Mouse (Mus musculus) intestine, embryonic 14.5 days (tissue): Measurements from ENCODE around the gene Asprv1. TPM values are rescaled to one million over a fixed set of nuclear protein-coding genes. Genes with fewer than 3 reads are reported as not detected.

ENCODE experiments used
- ATAC-seq: fragments of 200-750 bp; cut with Nextera tagmentation; replicated peaks from 2 replicates; pipeline ENCODE4 v1.8.0; 2017; ENCODE audit warnings: low read depth, moderate number of reproducible peaks, moderate TSS enrichment, moderate library complexity; ENCODE audit not compliant: low FRiP score, low TSS enrichment
- DNase-seq: peaks from one replicate; pipeline ENCODE4 v3.0.0-alpha.2; 2018; ENCODE audit warnings: low spot score
- H3K27ac ChIP-seq: fragments of 300-500 bp; sonication (generic); 2 replicates; pipeline ENCODE4 v1.5.1; 2014; ENCODE audit warnings: low read depth, mild to moderate bottlenecking, control low read depth
- H3K27me3 ChIP-seq: fragments of 300-500 bp; sonication (generic); replicated peaks from 2 replicates; pipeline ENCODE4 v1.6.1; 2014; ENCODE audit warnings: low read length, control low read depth; ENCODE audit not compliant: control insufficient read depth, insufficient read depth
- H3K36me3 ChIP-seq: fragments of 300-500 bp; sonication (generic); 2 replicates; pipeline ENCODE4 v1.6.1; 2014; ENCODE audit warnings: low read length, control low read depth; ENCODE audit not compliant: control insufficient read depth, insufficient read depth
- H3K4me1 ChIP-seq: fragments of 300-500 bp; sonication (generic); replicated peaks from 2 replicates; pipeline ENCODE4 v1.6.1; 2014; ENCODE audit warnings: low read length, control low read depth, mixed read lengths; ENCODE audit not compliant: control insufficient read depth, insufficient read depth
- H3K4me2 ChIP-seq: fragments of 300-500 bp; sonication (generic); 2 replicates; pipeline ENCODE4 v1.6.1; 2014; ENCODE audit warnings: low read length
- H3K4me3 ChIP-seq: fragments of 300-500 bp; sonication (generic); 2 replicates; pipeline ENCODE4 v1.5.1; 2014; ENCODE audit warnings: low read depth, low read length, control low read depth, mixed read lengths
- H3K9ac ChIP-seq: fragments of 300-500 bp; sonication (generic); 2 replicates; pipeline ENCODE4 v1.6.1; 2014; ENCODE audit warnings: mild to moderate bottlenecking, low read length
- H3K9me3 ChIP-seq: fragments of 300-500 bp; sonication (generic); 2 replicates; pipeline ENCODE4 v1.6.1; 2016; ENCODE audit warnings: low read length, control low read depth; ENCODE audit not compliant: control insufficient read depth
- WGBS: fragments of 180-500 bp; shearing (Covaris S2); extraction: QIAGEN DNeasy Blood & Tissue Kit; methylation state at CpG from one replicate; pipeline ENCODE4 v1.1.7; 2014; 5-methylcytosine and 5-hydroxymethylcytosine counted together
- polyA plus RNA-seq: library from polyadenylated mRNA; unstranded; fragments of >200 nt; fragmentation: Nextera tagmentation; extraction: Ambion mirVana; gene quantifications from 2 replicates; pipeline ENCODE4 v1.2.1, GENCODE M21; 2014

Asprv1 gene
- polyA plus RNA-seq, 1 experiment from 2014 or later = 0.26 TPM

DNA sequence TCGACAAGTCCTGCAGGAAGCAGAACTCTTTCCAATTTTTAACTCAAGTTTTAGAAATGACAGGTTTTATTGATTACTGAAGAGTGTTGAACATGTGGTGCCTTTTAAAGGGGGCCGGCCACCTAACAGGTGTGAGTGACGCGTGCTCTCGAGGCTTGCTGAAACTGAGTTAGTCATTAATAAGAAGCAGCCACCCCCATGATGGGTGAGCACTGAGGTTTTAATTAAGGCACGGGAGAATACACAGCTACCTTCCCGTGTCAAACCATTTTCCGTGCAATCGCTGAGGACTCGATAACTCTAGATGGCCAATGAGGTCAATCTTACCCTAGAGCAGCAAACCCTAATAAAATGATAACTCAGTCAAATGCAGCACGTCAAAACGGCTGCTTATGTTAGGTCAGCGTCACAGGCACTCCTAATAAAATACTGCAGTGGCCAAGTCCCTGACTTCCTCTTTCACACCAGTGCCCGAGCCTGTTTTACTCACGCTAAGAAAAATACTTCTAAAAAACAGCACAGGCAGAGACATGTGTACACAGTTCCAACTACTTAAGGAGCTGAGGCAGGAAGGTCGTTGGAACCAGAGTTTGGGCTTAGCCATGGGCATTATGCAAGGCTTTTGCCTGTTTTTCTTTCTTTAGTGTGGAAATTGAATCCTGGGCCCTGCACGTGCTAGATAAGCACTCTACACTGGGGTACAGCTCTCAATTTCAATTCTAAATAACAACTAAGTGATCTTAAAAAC, 37.8 kb downstream of the Asprv1 start:
- Histone ChIP-seq H3K36me3 (peaks cover 34% of the 10 kb centered on the region), H3K4me3 (no peak overlapping the region), H3K27me3 (no peaks in the 10 kb centered on the region), H3K9ac (no peak overlapping the region), H3K4me2 (no peak overlapping the region), H3K9me3 (no peaks in the 10 kb centered on the region), H3K27ac (no peak overlapping the region), H3K4me1 (peaks cover 18% of the 10 kb centered on the region)
- no peak for ATAC-seq
- DNase-seq = no peak
- WGBS = 85% methylated on average over 17 of the region's 17 CpGs

DNA sequence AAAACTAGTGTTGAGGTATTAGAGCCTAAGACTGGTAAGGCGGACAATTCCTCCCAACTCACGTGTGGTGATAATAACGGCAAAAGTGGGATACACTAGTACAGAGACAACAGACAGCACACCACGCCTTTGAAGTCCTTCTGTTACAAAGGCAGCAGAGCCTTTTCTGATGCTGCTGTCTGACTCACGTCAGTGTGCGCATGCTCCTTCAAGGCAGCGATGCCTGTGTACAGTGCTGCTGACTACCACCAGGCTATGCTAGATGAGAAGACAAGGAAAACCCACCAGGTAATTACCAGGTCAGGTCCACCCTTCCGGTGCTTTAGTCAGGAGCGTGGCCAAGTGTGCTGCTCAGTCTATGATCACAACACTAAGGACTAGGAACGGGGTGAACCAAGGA, 39.1 kb downstream of the Asprv1 start:
- no peaks in the 10 kb centered on the region for H3K27me3 ChIP-seq
- 94% methylated on average over 10 of the region's 10 CpGs for WGBS
- H3K4me1 ChIP-seq = peaks cover 18% of the 10 kb centered on the region
- ATAC-seq (no peak), DNase-seq (no peak)
- H3K9ac ChIP-seq = no peak overlapping the region
- H3K4me3 ChIP-seq = no peak overlapping the region
- H3K27ac ChIP-seq = no peak overlapping the region
- H3K4me2 ChIP-seq = no peak overlapping the region
- no peaks in the 10 kb centered on the region for H3K9me3 ChIP-seq
- H3K36me3 ChIP-seq = peaks cover 29% of the 10 kb centered on the region

DNA sequence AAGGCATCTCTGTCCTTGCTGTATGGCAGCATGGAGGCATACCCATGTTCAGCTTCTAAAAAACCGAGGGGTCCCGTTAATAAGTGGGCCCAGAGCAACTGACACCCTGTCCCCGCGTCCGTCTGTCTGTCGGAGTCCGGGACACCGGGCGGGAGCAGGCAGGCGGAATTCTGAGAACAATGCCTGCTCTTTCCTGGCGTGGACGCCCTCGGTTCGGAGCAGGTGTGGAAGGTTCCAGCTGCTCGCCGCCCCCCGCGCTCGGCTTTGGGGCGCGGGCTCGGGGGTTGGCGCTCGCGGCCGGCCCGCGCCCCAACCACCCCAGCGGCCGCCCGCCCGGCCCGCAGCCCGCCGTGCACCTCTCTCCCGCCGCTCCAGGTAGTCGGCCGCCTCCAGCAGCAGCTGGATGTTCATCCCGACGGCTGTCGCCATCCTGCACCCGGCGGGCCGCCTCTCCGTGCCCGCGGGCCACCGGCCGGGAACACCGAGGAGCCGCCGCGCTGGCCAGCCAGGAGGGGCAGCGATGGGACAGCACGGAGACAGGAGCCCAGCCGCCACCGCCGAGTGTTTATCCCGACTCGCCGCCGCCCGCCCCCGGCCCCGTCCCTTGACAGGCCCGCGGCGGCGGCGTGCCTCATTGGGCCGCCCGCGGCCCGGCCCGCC, 40.7 kb downstream of the Asprv1 start, which contains the start of gene Mxd1:
Gene Mxd1 (minus strand): TSS at position 582 of the 660 bp plus-strand sequence.
- Histone ChIP-seq H3K4me1 (peaks cover 18% of the 10 kb centered on the region), H3K27ac (peak within 1 kb of the TSS; percentile 57; the same call in 1 of the 2 replicates), H3K9me3 (no peaks in the 10 kb centered on the region), H3K4me3 (peak within 1 kb of the TSS; percentile 62), H3K4me2 (peak within 1 kb of the TSS; percentile 92), H3K9ac (peak within 1 kb of the TSS; percentile 64), H3K36me3 (peaks cover 34% of the 10 kb centered on the region), H3K27me3 (no peaks in the 10 kb centered on the region)
- 2% methylated on average over 49 of the region's 76 CpGs for WGBS
- DNase-seq (peak; percentile 54), ATAC-seq (no peak; the same call in 1 of the 2 replicates)

DNA sequence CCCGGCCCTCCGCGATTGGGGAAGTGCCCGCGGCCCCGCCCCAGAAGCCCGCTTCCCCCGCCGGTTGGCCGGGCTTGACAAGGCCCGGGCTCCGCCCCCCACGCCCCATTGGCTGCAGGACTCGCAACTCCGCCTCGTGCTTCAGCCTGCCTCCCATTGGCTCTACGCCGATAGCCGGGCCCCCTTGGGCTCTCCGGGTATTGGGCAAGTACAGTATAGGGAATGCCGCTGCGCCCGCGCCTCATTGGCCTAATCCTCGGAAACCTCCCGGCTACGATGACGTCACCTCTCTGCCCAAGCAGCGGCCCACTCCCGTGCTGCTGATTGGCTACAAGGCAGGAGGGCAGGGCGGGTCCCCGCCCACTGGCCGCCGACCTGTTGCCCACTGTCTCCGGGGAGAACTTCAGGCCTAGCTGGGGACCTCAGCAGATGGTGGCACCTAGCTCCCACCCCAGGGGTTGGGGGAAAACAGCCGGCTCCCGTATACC, 41.3 kb downstream of the Asprv1 start:
- peaks cover 18% of the 10 kb centered on the region for H3K4me1 ChIP-seq
- H3K9me3 ChIP-seq = no peaks in the 10 kb centered on the region
- H3K27me3 ChIP-seq = no peaks in the 10 kb centered on the region
- peak overlapping the region; percentile 62 for H3K4me3 ChIP-seq
- ATAC-seq (peak; percentile 100), DNase-seq (peak; percentile 97)
- peak overlapping the region; percentile 34 for H3K9ac ChIP-seq
- WGBS = under 1% methylated on average over 30 of the region's 37 CpGs
- peaks cover 34% of the 10 kb centered on the region for H3K36me3 ChIP-seq
- peak overlapping the region; percentile 57; the same call in 1 of the 2 replicates for H3K27ac ChIP-seq
- H3K4me2 ChIP-seq = peak overlapping the region; percentile 56

DNA sequence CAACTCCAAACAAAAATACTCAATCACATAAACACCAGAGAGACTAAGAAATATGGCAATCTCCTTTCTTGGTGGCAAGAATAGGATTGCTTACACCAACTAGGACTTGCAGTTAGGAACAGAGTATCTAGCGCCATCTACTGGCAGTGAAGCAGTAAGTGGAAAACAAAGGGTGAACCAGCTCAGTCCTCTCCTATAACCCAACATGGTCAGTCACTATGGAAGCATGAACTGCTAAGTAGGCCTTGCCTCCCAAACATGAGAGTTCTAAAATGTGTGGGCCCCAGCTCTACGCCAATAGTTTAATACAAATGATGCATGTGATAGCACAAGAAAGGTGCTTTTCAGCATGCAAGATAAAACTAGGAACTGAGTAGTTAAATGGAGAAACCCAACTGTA, 42.9 kb downstream of the Asprv1 start:
- H3K36me3 ChIP-seq = peaks cover 50% of the 10 kb centered on the region
- H3K9me3 ChIP-seq = no peaks in the 10 kb centered on the region
- no peak overlapping the region for H3K4me3 ChIP-seq
- DNase-seq = peak; percentile 60
- H3K27ac ChIP-seq = no peak overlapping the region
- H3K4me1 ChIP-seq = peaks cover 18% of the 10 kb centered on the region
- 22% methylated on average over 2 of the region's 2 CpGs for WGBS
- H3K9ac ChIP-seq = no peak overlapping the region
- no peak for ATAC-seq
- H3K4me2 ChIP-seq = no peak overlapping the region
- H3K27me3 ChIP-seq = no peaks in the 10 kb centered on the region

DNA sequence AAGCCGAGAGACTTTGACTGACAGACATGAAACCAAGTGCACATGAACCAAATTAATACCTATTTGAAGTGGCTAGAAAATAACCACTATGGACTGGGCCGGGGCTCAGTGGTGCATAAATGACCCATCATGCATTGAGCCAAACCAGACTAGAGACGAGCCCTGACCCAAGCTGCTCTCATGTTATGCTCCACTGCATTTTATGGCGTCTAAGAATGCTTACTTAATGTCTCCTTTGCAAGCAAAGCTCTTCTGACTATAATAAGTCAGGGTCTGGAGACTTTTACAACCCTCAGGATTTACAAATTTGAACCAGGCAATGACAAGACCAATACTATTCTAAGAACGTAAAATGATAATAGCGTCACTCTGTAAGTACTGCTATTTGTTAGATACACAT, 50.4 kb downstream of the Asprv1 start:
- Histone ChIP-seq H3K27ac (no peak overlapping the region), H3K4me1 (peaks cover 3% of the 10 kb centered on the region; the same call in 1 of the 2 replicates), H3K9me3 (no peaks in the 10 kb centered on the region), H3K9ac (no peak overlapping the region), H3K36me3 (peaks cover 92% of the 10 kb centered on the region), H3K27me3 (no peaks in the 10 kb centered on the region), H3K4me3 (no peak overlapping the region), H3K4me2 (no peak overlapping the region)
- no peak for ATAC-seq
- no peak for DNase-seq
- WGBS = 71% methylated on average over 6 of the region's 6 CpGs

Other genes with a start within 250 kb of the Asprv1 start
- gene Pcyox1, start 231.0 kb upstream of the Asprv1 start, polyA plus RNA-seq = 81.6 and 87.9 TPM in 2 replicates
- 184 and 216 TPM in 2 replicates for gene Tia1, start 223.9 kb upstream of the Asprv1 start, polyA plus RNA-seq
- gene Gm44790, start 201.5 kb upstream of the Asprv1 start, polyA plus RNA-seq = not detected in 2 replicates
- gene C87436, start 189.8 kb upstream of the Asprv1 start, polyA plus RNA-seq = 21.4 and 26.5 TPM in 2 replicates
- 261 and 405 TPM in 2 replicates for gene Pcbp1, start 101.8 kb upstream of the Asprv1 start, polyA plus RNA-seq
- gene Mxd1, start 41.0 kb downstream of the Asprv1 start, polyA plus RNA-seq = 9.4 and 10.3 TPM in 2 replicates
- 105 and 110 TPM in 2 replicates for gene Snrnp27, start 56.4 kb downstream of the Asprv1 start, polyA plus RNA-seq
- 28.2 and 31.6 TPM in 2 replicates for gene Gmcl1, start 105.2 kb downstream of the Asprv1 start, polyA plus RNA-seq
- 166 and 167 TPM in 2 replicates for gene Anxa4, start 165.4 kb downstream of the Asprv1 start, polyA plus RNA-seq
- 14.0 and 14.7 TPM in 2 replicates for gene Aak1, start 221.4 kb downstream of the Asprv1 start, polyA plus RNA-seq